Mouse (Mus musculus) forebrain, embryonic 10.5 days (tissue): ENCODE measurements around the gene Ift52. TPM values are rescaled to one million over a fixed set of nuclear protein-coding genes. Genes with fewer than 3 reads are reported as not detected.

Experiments
- DNase-seq: peaks from one replicate; pipeline ENCODE4 v3.0.0-alpha.2; 2017; ENCODE audit warnings: low spot score; ENCODE audit errors: extremely low spot score
- H3K27ac ChIP-seq: fragments of 300-500 bp; sonication (generic); 2 replicates; pipeline ENCODE4 v1.5.1; 2016; ENCODE audit warnings: mild to moderate bottlenecking
- H3K27me3 ChIP-seq: fragments of 300-500 bp; sonication (generic); 2 replicates; pipeline ENCODE4 v1.6.1; 2016; ENCODE audit warnings: mild to moderate bottlenecking; ENCODE audit not compliant: poor library complexity, severe bottlenecking
- H3K36me3 ChIP-seq: fragments of 300-500 bp; sonication (generic); replicated peaks from 2 replicates; pipeline ENCODE4 v1.6.1; 2016; ENCODE audit warnings: mild to moderate bottlenecking, moderate library complexity
- H3K4me1 ChIP-seq: fragments of 300-500 bp; sonication (generic); 2 replicates; pipeline ENCODE4 v1.6.1; 2016
- H3K4me3 ChIP-seq: fragments of 300-500 bp; sonication (generic); 2 replicates; pipeline ENCODE4 v1.5.1; 2016; ENCODE audit warnings: mild to moderate bottlenecking, moderate library complexity
- H3K9me3 ChIP-seq: fragments of 300-500 bp; sonication (generic); 2 replicates; pipeline ENCODE4 v1.6.1; 2016; ENCODE audit warnings: mild to moderate bottlenecking, moderate library complexity
- WGBS: fragments of 180-500 bp; shearing (Covaris S2); methylation state at CpG from one replicate; pipeline ENCODE4 v1.1.7; 2016; 5-methylcytosine and 5-hydroxymethylcytosine counted together
- polyA plus RNA-seq: library from polyadenylated mRNA; unstranded; fragments of >200 nt; fragmentation: Nextera tagmentation; extraction: Ambion mirVana; gene quantifications from 2 replicates; pipeline ENCODE4 v1.2.1, GENCODE M21; 2016

Ift52 gene
- polyA plus RNA-seq, 1 experiment from 2014 or later = 52.2 TPM

- Histone ChIP-seq H3K27ac (no peak overlapping the region), H3K4me3 (no peak overlapping the region), H3K36me3 (peaks cover 99% of the 10 kb centered on the region), H3K9me3 (no peaks in the 10 kb centered on the region), H3K27me3 (no peaks in the 10 kb centered on the region), H3K4me1 (no peaks in the 10 kb centered on the region)
- 97% methylated on average over 6 of the region's 6 CpGs for WGBS
- DNase-seq = no peak
Measured at GRCm38 (mm10) chr2:163066326-163066725, 49.2 kb downstream of the Ift52 start.

GRCm38 (mm10) chr2:163067233-163067632, 50.1 kb downstream of the Ift52 start:
- WGBS = 91% methylated on average over 1 of the region's 1 CpGs
- Histone ChIP-seq H3K4me3 (no peak overlapping the region), H3K36me3 (peaks cover 99% of the 10 kb centered on the region)

GRCm38 (mm10) chr2:163070213-163070612, 53.1 kb downstream of the Ift52 start:
- 88% methylated on average over 3 of the region's 3 CpGs for WGBS
- H3K36me3 ChIP-seq = peaks cover 97% of the 10 kb centered on the region

More at GRCm38 (mm10) chr2:163067233-163067632, 50.1 kb downstream of the Ift52 start:
- no peaks in the 10 kb centered on the region for H3K27me3 ChIP-seq
- no peaks in the 10 kb centered on the region for H3K4me1 ChIP-seq
- DNase-seq = no peak
- no peak overlapping the region for H3K27ac ChIP-seq
- H3K9me3 ChIP-seq = no peaks in the 10 kb centered on the region

GRCm38 (mm10) chr2:163071590-163071989, 54.4 kb downstream of the Ift52 start:
- 87% methylated on average over 3 of the region's 3 CpGs for WGBS
- H3K36me3 ChIP-seq = peaks cover 97% of the 10 kb centered on the region
- H3K27me3 ChIP-seq = no peaks in the 10 kb centered on the region
- no peak overlapping the region for H3K27ac ChIP-seq
- H3K4me3 ChIP-seq = no peak overlapping the region
- no peaks in the 10 kb centered on the region for H3K4me1 ChIP-seq
- no peaks in the 10 kb centered on the region for H3K9me3 ChIP-seq
- DNase-seq = no peak

More at GRCm38 (mm10) chr2:163070213-163070612, 53.1 kb downstream of the Ift52 start:
- H3K9me3 ChIP-seq = no peaks in the 10 kb centered on the region
- H3K27me3 ChIP-seq = no peaks in the 10 kb centered on the region
- DNase-seq = no peak
- no peak overlapping the region for H3K4me3 ChIP-seq
- no peaks in the 10 kb centered on the region for H3K4me1 ChIP-seq
- H3K27ac ChIP-seq = no peak overlapping the region

- 94% methylated on average over 9 of the region's 9 CpGs for WGBS
- Histone ChIP-seq H3K4me3 (no peak overlapping the region), H3K27me3 (no peaks in the 10 kb centered on the region), H3K4me1 (no peaks in the 10 kb centered on the region), H3K27ac (no peak overlapping the region), H3K9me3 (no peaks in the 10 kb centered on the region), H3K36me3 (peaks cover 97% of the 10 kb centered on the region)
- DNase-seq = no peak
Measured at GRCm38 (mm10) chr2:163073023-163073757, 56.0 kb downstream of the Ift52 start.

GRCm38 (mm10) chr2:163074006-163074405, 56.9 kb downstream of the Ift52 start:
- Histone ChIP-seq H3K9me3 (no peaks in the 10 kb centered on the region), H3K36me3 (peaks cover 97% of the 10 kb centered on the region), H3K4me1 (no peaks in the 10 kb centered on the region), H3K27ac (no peak overlapping the region), H3K4me3 (no peak overlapping the region), H3K27me3 (no peaks in the 10 kb centered on the region)
- 93% methylated on average over 7 of the region's 7 CpGs for WGBS
- no peak for DNase-seq

GRCm38 (mm10) chr2:163074808-163075207, 57.7 kb downstream of the Ift52 start:
- DNase-seq = no peak
- Histone ChIP-seq H3K27ac (no peak overlapping the region), H3K4me3 (no peak overlapping the region), H3K27me3 (no peaks in the 10 kb centered on the region), H3K4me1 (no peaks in the 10 kb centered on the region), H3K36me3 (peaks cover 98% of the 10 kb centered on the region), H3K9me3 (no peaks in the 10 kb centered on the region)
- 95% methylated on average over 12 of the region's 12 CpGs for WGBS

- no peak for DNase-seq
- H3K9me3 ChIP-seq = no peaks in the 10 kb centered on the region
- peaks cover 96% of the 10 kb centered on the region for H3K36me3 ChIP-seq
- H3K4me1 ChIP-seq = no peaks in the 10 kb centered on the region
- no peaks in the 10 kb centered on the region for H3K27me3 ChIP-seq
- 85% methylated on average over 3 of the region's 3 CpGs for WGBS
- H3K4me3 ChIP-seq = no peak overlapping the region
- H3K27ac ChIP-seq = no peak overlapping the region
Measured at GRCm38 (mm10) chr2:163075234-163075633, 58.1 kb downstream of the Ift52 start.

- WGBS = 96% methylated on average over 4 of the region's 4 CpGs
- Histone ChIP-seq H3K27me3 (no peaks in the 10 kb centered on the region), H3K9me3 (no peaks in the 10 kb centered on the region), H3K36me3 (peaks cover 92% of the 10 kb centered on the region), H3K4me1 (no peaks in the 10 kb centered on the region), H3K27ac (no peak overlapping the region), H3K4me3 (no peak overlapping the region)
- DNase-seq = no peak
Measured at GRCm38 (mm10) chr2:163079041-163079440, 61.9 kb downstream of the Ift52 start.

GRCm38 (mm10) chr2:163082591-163082990, 65.4 kb downstream of the Ift52 start:
- no peak overlapping the region for H3K4me3 ChIP-seq
- WGBS = 86% methylated on average over 5 of the region's 5 CpGs
- no peaks in the 10 kb centered on the region for H3K9me3 ChIP-seq
- H3K36me3 ChIP-seq = peaks cover 75% of the 10 kb centered on the region
- H3K27me3 ChIP-seq = no peaks in the 10 kb centered on the region
- H3K4me1 ChIP-seq = no peaks in the 10 kb centered on the region
- no peak overlapping the region for H3K27ac ChIP-seq
- DNase-seq = no peak

GRCm38 (mm10) chr2:163084519-163084918, 67.4 kb downstream of the Ift52 start:
- no peak for DNase-seq

GRCm38 (mm10) chr2:163085047-163085446, 67.9 kb downstream of the Ift52 start:
- H3K4me1 ChIP-seq = no peaks in the 10 kb centered on the region
- H3K9me3 ChIP-seq = no peaks in the 10 kb centered on the region
- H3K27ac ChIP-seq = no peak overlapping the region
- peaks cover 51% of the 10 kb centered on the region for H3K36me3 ChIP-seq
- DNase-seq = no peak
- no peak overlapping the region for H3K4me3 ChIP-seq
- H3K27me3 ChIP-seq = no peaks in the 10 kb centered on the region
- 87% methylated on average over 6 of the region's 6 CpGs for WGBS

More at GRCm38 (mm10) chr2:163084519-163084918, 67.4 kb downstream of the Ift52 start:
- H3K27me3 ChIP-seq = no peaks in the 10 kb centered on the region
- H3K9me3 ChIP-seq = no peaks in the 10 kb centered on the region
- peaks cover 55% of the 10 kb centered on the region for H3K36me3 ChIP-seq
- no peak overlapping the region for H3K27ac ChIP-seq
- WGBS = 93% methylated on average over 3 of the region's 3 CpGs
- H3K4me3 ChIP-seq = no peak overlapping the region
- no peaks in the 10 kb centered on the region for H3K4me1 ChIP-seq

- no peaks in the 10 kb centered on the region for H3K27me3 ChIP-seq
- H3K36me3 ChIP-seq = peaks cover 38% of the 10 kb centered on the region
- DNase-seq = no peak
- no peaks in the 10 kb centered on the region for H3K9me3 ChIP-seq
- WGBS = 91% methylated on average over 8 of the region's 8 CpGs
- no peak overlapping the region for H3K4me3 ChIP-seq
- H3K4me1 ChIP-seq = no peaks in the 10 kb centered on the region
- H3K27ac ChIP-seq = no peak overlapping the region
Measured at GRCm38 (mm10) chr2:163086561-163086960, 69.4 kb downstream of the Ift52 start.
